Comparison of ENCODE assay signal across 9 mouse cellular contexts in genomic region chr6:86420491-86420890, GRCm38 (mm10). TPM values are rescaled to one million over a fixed set of nuclear protein-coding genes. Genes with fewer than 3 reads are reported as not detected.
A peak's percentile ranks its signal among the peaks of the same experiment; 100 is the strongest.
DNase-seq lines count a peak whose midpoint lies in the region; ATAC-seq and TF ChIP-seq lines count a peak whose summit lies in the region.
"Had no signal": no experiment of that assay in that cellular context is flagged by ENCODE, and none has a peak within 500 bp of the region (broad histone marks: within the 10 kb centered on the region; RNA-seq: fewer than 3 reads in every experiment).

No protein-coding gene starts in this region.

- no peak overlapping the region for H3K9ac ChIP-seq in lung, embryonic 14.5 days
- H3K9ac ChIP-seq: hindbrain, embryonic 15.5 days had no signal

- TF ChIP-seq CTCF in lung, embryonic 14.5 days (IDR thresholded peaks at IDR 0.05; ENCODE audit: low read depth): peak; percentile 46

- no peak overlapping the region for H3K4me3 ChIP-seq in lung, embryonic 14.5 days (ENCODE audit: low read depth, low read length)
- H3K4me3 ChIP-seq: hindbrain, embryonic 15.5 days had no signal

- H3K4me1 ChIP-seq in lung, embryonic 14.5 days (ENCODE audit: insufficient read depth): no peaks in the 10 kb centered on the region
- H3K4me1 ChIP-seq: hindbrain, embryonic 15.5 days had no signal

- no peak for ATAC-seq in lung, embryonic 14.5 days (ENCODE audit: insufficient read depth)
- peak; percentile 57 for ATAC-seq in activated CD4-positive, CD25-positive, alpha-beta regulatory T cell, adult 4 months

- H3K27ac ChIP-seq in lung, embryonic 14.5 days (ENCODE audit: low read depth): no peak overlapping the region
- H3K27ac ChIP-seq: hindbrain, embryonic 15.5 days had no signal

- peak; percentile 47 for DNase-seq in lung, embryonic 14.5 days
- no peak for DNase-seq in lung, adult 18-20 months
- DNase-seq in ES-CJ7 (ENCODE audit: low read depth, low spot score): peak; percentile 82
- DNase-seq in naive thymus-derived CD4-positive, alpha-beta T cell, adult 2 months (ENCODE audit: low read depth): peak; percentile 65
- no peak for DNase-seq in spleen, adult 18-20 months
- DNase-seq in right cerebral cortex, postnatal 36 days (ENCODE audit: low spot score in 2 of 2): no peak

- H3K27me3 ChIP-seq in lung, embryonic 14.5 days (ENCODE audit: insufficient read depth, low read length): no peaks in the 10 kb centered on the region
- H3K27me3 ChIP-seq: hindbrain, embryonic 15.5 days had no signal

- 72% methylated on average over 6 of the region's 6 CpGs for WGBS in lung, embryonic 14.5 days

- H3K36me3 ChIP-seq in lung, embryonic 14.5 days (ENCODE audit: insufficient read depth): peaks cover 80% of the 10 kb centered on the region

- no peaks in the 10 kb centered on the region for H3K9me3 ChIP-seq in lung, embryonic 14.5 days (ENCODE audit: low read depth, low read length)
- H3K9me3 ChIP-seq: hindbrain, embryonic 15.5 days had no signal

- H3K4me2 ChIP-seq in lung, embryonic 14.5 days: no peak overlapping the region
- H3K4me2 ChIP-seq: hindbrain, embryonic 15.5 days had no signal

RNA-seq across cellular contexts. Expression of gene Gm44790, which starts 6.0 kb away (rescaled TPM):
- polyA plus RNA-seq in lung, embryonic 14.5 days (2014; fragmentation: Nextera tagmentation; extraction: Ambion mirVana): 0.72 TPM in 1 of 2 replicates, not detected in the other
- polyA plus RNA-seq in activated CD4-positive, CD25-positive, alpha-beta regulatory T cell, adult 4 months (2017; shearing (Covaris generic)): not detected
- polyA plus RNA-seq: stomach, embryonic 16.5 days had no signal

RNA-seq across cellular contexts. Expression of gene Tia1, which starts 16.5 kb away (rescaled TPM):
- polyA plus RNA-seq in lung, embryonic 14.5 days (2014; fragmentation: Nextera tagmentation; extraction: Ambion mirVana): 208 and 219 TPM in 2 replicates
- polyA plus RNA-seq in activated CD4-positive, CD25-positive, alpha-beta regulatory T cell, adult 4 months (2017; shearing (Covaris generic)): 100 to 1,000 TPM in 1 of 2 experiments, 10 to 100 TPM in 1; 96.7 to 104 TPM

RNA-seq across cellular contexts. Expression of gene C87436, which starts 17.7 kb away (rescaled TPM):
- polyA plus RNA-seq in lung, embryonic 14.5 days (2014; fragmentation: Nextera tagmentation; extraction: Ambion mirVana): 22.2 and 24.3 TPM in 2 replicates
- 10 to 100 TPM; 25.1 to 26.1 TPM for polyA plus RNA-seq in activated CD4-positive, CD25-positive, alpha-beta regulatory T cell, adult 4 months (2017; shearing (Covaris generic))

RNA-seq across cellular contexts. Expression of gene Pcyox1, which starts 23.5 kb away (rescaled TPM):
- 83.5 and 88.1 TPM in 2 replicates for polyA plus RNA-seq in lung, embryonic 14.5 days (2014; fragmentation: Nextera tagmentation; extraction: Ambion mirVana)
- 1 to 10 TPM; 5.3 to 6.9 TPM for polyA plus RNA-seq in activated CD4-positive, CD25-positive, alpha-beta regulatory T cell, adult 4 months (2017; shearing (Covaris generic))

RNA-seq across cellular contexts. Expression of gene Snrpg, which starts 49.4 kb away (rescaled TPM):
- 723 and 735 TPM in 2 replicates for polyA plus RNA-seq in lung, embryonic 14.5 days (2014; fragmentation: Nextera tagmentation; extraction: Ambion mirVana)
- polyA plus RNA-seq in activated CD4-positive, CD25-positive, alpha-beta regulatory T cell, adult 4 months (2017; shearing (Covaris generic)): 100 to 1,000 TPM; 383 to 452 TPM

Comparison
In these comparisons a context has a peak if more than half of its experiments do, and no peak if none do; other contexts are left out.
1. DNase-seq: peak in lung, embryonic 14.5 days (single experiment), ES-CJ7 (single experiment) and naive thymus-derived CD4-positive, alpha-beta T cell, adult 2 months (single experiment); none in lung, adult 18-20 months (0 of 2), spleen, adult 18-20 months (0 of 2) and right cerebral cortex, postnatal 36 days (0 of 2).